Mouse (Mus musculus): ENCODE results near the gene Perp. TPM values are rescaled to one million over a fixed set of nuclear protein-coding genes. Genes with fewer than 3 reads are reported as not detected.

Perp gene
- 3.9 and 20.9 TPM in 2 replicates for polyA plus RNA-seq (2012; rRNA removed)

DNA sequence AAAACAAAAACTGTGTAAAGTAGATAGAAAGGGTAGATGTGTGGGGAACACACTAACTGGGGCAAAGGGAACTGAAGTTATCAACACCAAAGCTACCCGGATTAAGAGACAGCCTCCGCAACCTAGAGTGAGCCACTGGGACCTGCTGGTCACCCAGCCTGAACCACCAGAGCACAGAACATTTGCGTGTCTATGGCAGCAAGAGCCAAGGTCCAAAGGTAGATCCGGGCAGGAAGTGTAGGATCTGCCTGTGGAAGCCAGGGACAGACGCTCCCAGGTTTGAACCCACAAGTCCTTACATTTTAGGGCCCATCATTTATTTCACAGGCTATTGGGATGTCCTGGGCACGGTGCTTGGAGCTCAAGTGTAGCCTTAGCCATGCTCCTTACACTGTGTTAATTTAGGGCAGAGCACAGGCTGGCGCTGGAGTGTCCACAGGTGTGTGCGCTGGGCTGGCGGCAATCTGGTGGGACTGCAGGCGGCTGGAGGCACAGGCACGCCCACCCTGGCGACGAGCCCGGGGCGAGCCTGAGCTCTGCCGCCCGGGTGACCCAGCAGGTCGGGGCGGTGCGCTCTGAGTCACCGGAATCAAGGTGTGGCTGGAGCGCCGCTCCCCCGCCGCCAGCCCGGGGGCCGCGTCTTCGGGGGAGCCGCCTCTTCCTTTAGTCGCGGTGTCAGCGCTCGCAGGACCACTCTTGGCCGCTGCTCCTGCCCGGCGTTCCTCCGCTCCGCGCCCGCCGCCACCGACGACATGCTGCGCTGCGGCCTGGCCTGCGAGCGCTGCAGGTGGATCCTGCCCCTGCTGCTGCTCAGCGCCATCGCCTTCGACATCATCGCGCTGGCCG is at the start of gene Perp:
TSS of gene Perp (plus strand) at position 580 of the 846 bp plus-strand sequence.

Other genes with a start within 250 kb of the Perp start
- gene Arfgef3, start 101.1 kb upstream of the Perp start, polyA plus RNA-seq (2012; rRNA removed): 4.1 and 4.5 TPM in 2 replicates
- gene Gm4922, start 58.2 kb upstream of the Perp start, polyA plus RNA-seq (2012; rRNA removed): not detected in 2 replicates
- 2.3 and 3.3 TPM in 2 replicates for gene Tnfaip3, start 170.6 kb downstream of the Perp start, polyA plus RNA-seq (2012; rRNA removed)

Data from central nervous system, embryonic 14 days (tissue).